Mouse (Mus musculus): Measurements from ENCODE around the gene Kcnh1.

DNA sequence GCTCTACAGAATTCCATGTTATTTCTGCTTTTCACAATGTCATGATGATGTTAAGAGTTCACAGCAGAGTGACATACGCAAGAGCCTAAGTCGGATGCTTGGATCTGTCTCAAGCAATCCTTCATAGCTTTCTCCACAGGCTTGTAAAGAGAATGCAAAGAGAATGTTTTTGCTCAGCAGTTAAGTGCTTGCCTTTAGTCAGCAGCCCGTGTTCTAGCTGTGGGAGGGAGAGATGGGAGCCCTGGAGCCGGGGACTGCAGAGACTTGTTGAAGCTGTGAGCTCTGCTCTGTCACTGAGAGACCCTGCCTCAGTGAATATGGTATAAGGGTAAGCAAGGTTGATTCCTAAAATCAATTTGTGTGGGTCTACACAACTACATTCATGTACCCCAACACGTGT is 78.3 kb downstream of the Kcnh1 start:
- TF ChIP-seq CTCF (IDR thresholded peaks at IDR 0.05; ENCODE audit: low read depth, low read length): no peak
- no peak for TF ChIP-seq GATA1 (IDR thresholded peaks at IDR 0.05; ENCODE audit: borderline replicate concordance, low read length)
- TF ChIP-seq POLR2AphosphoS5 (IDR thresholded peaks at IDR 0.05; ENCODE audit: insufficient replicate concordance, low read depth, low read length): no peak
- TF ChIP-seq GATA2 (IDR thresholded peaks at IDR 0.05; ENCODE audit: borderline replicate concordance, low read depth, low read length): no peak

Measured in G1E (cell line).